ENCODE assay signal across 8 mouse cellular contexts in the genomic region with DNA sequence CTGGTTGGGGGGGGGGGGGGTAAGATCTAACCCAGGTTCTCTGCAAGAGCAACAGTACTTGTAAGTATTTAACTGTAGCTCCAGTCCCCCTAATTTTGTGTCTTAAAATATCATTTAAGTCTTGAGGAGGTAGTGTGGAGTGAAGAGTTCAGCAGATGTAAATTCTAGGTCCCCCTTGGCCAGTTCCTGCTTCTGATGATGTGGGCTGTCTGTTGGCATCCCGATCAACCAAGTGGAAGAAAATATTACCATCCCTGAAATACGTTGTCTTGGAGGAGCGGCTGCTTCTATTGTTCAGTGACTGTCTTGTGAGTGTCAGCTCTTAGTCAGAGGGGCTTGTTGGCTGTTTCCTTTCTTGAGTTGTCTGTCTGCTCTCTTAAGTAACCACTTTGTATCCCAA. TPM values are rescaled to one million over a fixed set of nuclear protein-coding genes. Genes with fewer than 3 reads are reported as not detected.
A peak's percentile ranks its signal among the peaks of the same experiment; 100 is the strongest.
DNase-seq lines count a peak whose midpoint lies in the region; ATAC-seq and TF ChIP-seq lines count a peak whose summit lies in the region.

No protein-coding gene starts in this region.

- TF ChIP-seq CTCF in lung, embryonic 14.5 days (IDR thresholded peaks at IDR 0.05; ENCODE audit: low read depth): no peak

- intact Hi-C loops in left cerebral cortex, postnatal 14 days (cut with DNase I): loop anchor here (10.0 kb wide), 1 partner anchor 95 kb away; no protein-coding TSS in a partner anchor

- peaks cover 33% of the 10 kb centered on the region for H3K4me1 ChIP-seq in lung, embryonic 14.5 days (ENCODE audit: insufficient read depth)
- H3K4me1 ChIP-seq in forebrain, embryonic 14.5 days (ENCODE audit: control insufficient read depth, insufficient read depth, low read length): peaks cover 36% of the 10 kb centered on the region
- peaks cover 57% of the 10 kb centered on the region for H3K4me1 ChIP-seq in limb, embryonic 15.5 days
- peaks cover 45% of the 10 kb centered on the region for H3K4me1 ChIP-seq in stomach, embryonic 14.5 days (ENCODE audit: control insufficient read depth, insufficient read depth, low read length)

- no peak overlapping the region; the same call in 1 of the 2 replicates for H3K9ac ChIP-seq in lung, embryonic 14.5 days
- peak overlapping the region; percentile 46 for H3K9ac ChIP-seq in forebrain, embryonic 14.5 days (ENCODE audit: low read length)
- H3K9ac ChIP-seq in limb, embryonic 15.5 days: no peak overlapping the region
- H3K9ac ChIP-seq in stomach, embryonic 14.5 days (replicated peaks; ENCODE audit: low read depth, low read length): no peak overlapping the region

- ATAC-seq in lung, embryonic 14.5 days (ENCODE audit: insufficient read depth): no peak
- ATAC-seq in forebrain, embryonic 14.5 days: no peak
- no peak for ATAC-seq in limb, embryonic 15.5 days (ENCODE audit: insufficient number of reproducible peaks, low FRiP score, low TSS enrichment, low read depth)
- no peak for ATAC-seq in stomach, embryonic 14.5 days (ENCODE audit: insufficient number of reproducible peaks, insufficient read depth, low FRiP score, low read depth)
- no peak for ATAC-seq in megakaryocyte-erythroid progenitor cell, adult 5-6 weeks (replicated peaks; ENCODE audit: low FRiP score, low TSS enrichment, poor library complexity, severe bottlenecking)

- H3K4me3 ChIP-seq in lung, embryonic 14.5 days (ENCODE audit: low read depth, low read length): peak overlapping the region; percentile 89
- H3K4me3 ChIP-seq in forebrain, embryonic 14.5 days (ENCODE audit: low read depth, low read length): peak overlapping the region; percentile 89
- peak overlapping the region; percentile 78; the same call in 1 of the 2 replicates for H3K4me3 ChIP-seq in limb, embryonic 15.5 days
- peak overlapping the region; percentile 84; the same call in 1 of the 2 replicates for H3K4me3 ChIP-seq in stomach, embryonic 14.5 days (ENCODE audit: low read depth, low read length)

- 43% methylated on average over 3 of the region's 3 CpGs for WGBS in lung, embryonic 14.5 days
- WGBS in forebrain, embryonic 14.5 days: 33% methylated on average over 3 of the region's 3 CpGs
- WGBS in limb, embryonic 15.5 days: 68% methylated on average over 3 of the region's 3 CpGs
- 62% methylated on average over 3 of the region's 3 CpGs for WGBS in stomach, embryonic 14.5 days

- peak overlapping the region; percentile 92 for H3K4me2 ChIP-seq in lung, embryonic 14.5 days
- H3K4me2 ChIP-seq in forebrain, embryonic 14.5 days (ENCODE audit: low read length): peak overlapping the region; percentile 93
- H3K4me2 ChIP-seq in limb, embryonic 15.5 days: peak overlapping the region; percentile 86; the same call in 1 of the 2 replicates
- peak overlapping the region; percentile 77 for H3K4me2 ChIP-seq in stomach, embryonic 14.5 days (replicated peaks; ENCODE audit: low read depth, low read length)

- H3K27ac ChIP-seq in lung, embryonic 14.5 days (ENCODE audit: low read depth): peak overlapping the region; percentile 54; the same call in 1 of the 2 replicates
- H3K27ac ChIP-seq in forebrain, embryonic 14.5 days (ENCODE audit: low read depth, low read length): no peak overlapping the region; the same call in 1 of the 2 replicates
- H3K27ac ChIP-seq in limb, embryonic 15.5 days: peak overlapping the region; percentile 18; the same call in 1 of the 2 replicates
- H3K27ac ChIP-seq in stomach, embryonic 14.5 days (ENCODE audit: low read length): no peak overlapping the region

- peak; percentile 27 for DNase-seq in lung, embryonic 14.5 days
- no peak for DNase-seq in lung, adult 18-20 months
- DNase-seq in forebrain, embryonic 14.5 days (ENCODE audit: low spot score): no peak
- DNase-seq in left cerebral cortex, postnatal 14 days (ENCODE audit: low spot score in 2 of 2): no peak
- no peak for DNase-seq in adrenal gland, postnatal 14 days

- H3K27me3 ChIP-seq in lung, embryonic 14.5 days (ENCODE audit: insufficient read depth, low read length): 0 out of 2 replicates have a peak, but pooled peaks cover 3% of the 10 kb centered on the region
- H3K27me3 ChIP-seq in forebrain, embryonic 14.5 days (replicated peaks; ENCODE audit: control insufficient read depth, insufficient read depth, low read length): no peaks in the 10 kb centered on the region
- H3K27me3 ChIP-seq in limb, embryonic 15.5 days: no peaks in the 10 kb centered on the region
- H3K27me3 ChIP-seq in stomach, embryonic 14.5 days (ENCODE audit: control insufficient read depth, insufficient read depth, low read length): no peaks in the 10 kb centered on the region

- H3K9me3 ChIP-seq in lung, embryonic 14.5 days (ENCODE audit: low read depth, low read length): no peaks in the 10 kb centered on the region
- H3K9me3 ChIP-seq in forebrain, embryonic 14.5 days (replicated peaks; ENCODE audit: control insufficient read depth, low read length): no peaks in the 10 kb centered on the region
- H3K9me3 ChIP-seq in limb, embryonic 15.5 days: no peaks in the 10 kb centered on the region
- no peaks in the 10 kb centered on the region for H3K9me3 ChIP-seq in stomach, embryonic 14.5 days (ENCODE audit: control insufficient read depth, low read depth, low read length)

- 0 out of 2 replicates have a peak, but pooled peaks cover 4% of the 10 kb centered on the region for H3K36me3 ChIP-seq in lung, embryonic 14.5 days (ENCODE audit: insufficient read depth)
- no peaks in the 10 kb centered on the region for H3K36me3 ChIP-seq in forebrain, embryonic 14.5 days (ENCODE audit: control insufficient read depth, insufficient read depth, low read length)
- H3K36me3 ChIP-seq in limb, embryonic 15.5 days: no peaks in the 10 kb centered on the region
- no peaks in the 10 kb centered on the region for H3K36me3 ChIP-seq in stomach, embryonic 14.5 days (ENCODE audit: control insufficient read depth, insufficient read depth, low read length)

RNA-seq across cellular contexts. Expression of a gene that starts 3.2 kb away (rescaled TPM):
- 671 and 678 TPM in 2 replicates for polyA plus RNA-seq in lung, embryonic 14.5 days (2014; fragmentation: Nextera tagmentation; extraction: Ambion mirVana)
- polyA plus RNA-seq in forebrain, embryonic 14.5 days (2014; fragmentation: Nextera tagmentation; extraction: Ambion mirVana): 691 and 743 TPM in 2 replicates
- 720 and 793 TPM in 2 replicates for polyA plus RNA-seq in limb, embryonic 15.5 days (2015; fragmentation: Nextera tagmentation; extraction: Ambion mirVana)
- polyA plus RNA-seq in stomach, embryonic 14.5 days (2014; fragmentation: Nextera tagmentation; extraction: Ambion mirVana): 679 and 695 TPM in 2 replicates
- 10 to 100 TPM; 65.0 to 67.9 TPM for total RNA-seq in left cerebral cortex, postnatal 14 days (2021)
- total RNA-seq in adrenal gland, postnatal 14 days (2021): 267 and 270 TPM in 2 replicates
- total RNA-seq in megakaryocyte-erythroid progenitor cell, adult 5-6 weeks (2014; fragmentation: Nextera tagmentation): 29.9 and 35.0 TPM in 2 replicates
- 25.8 and 27.0 TPM in 2 replicates for total RNA-seq in megakaryocyte-erythroid progenitor cell, adult 5-6 weeks (2017)

Comparison
In these comparisons a context has a peak if more than half of its experiments do, and no peak if none do; other contexts are left out.
1. H3K27ac ChIP-seq: peak in lung, embryonic 14.5 days (single experiment) and limb, embryonic 15.5 days (single experiment); none in forebrain, embryonic 14.5 days (single experiment) and stomach, embryonic 14.5 days (single experiment).
2. Peak in every context shown above with its lines, with median percentiles within 50 percentile points of each other: H3K4me2 ChIP-seq and H3K4me3 ChIP-seq.